Mouse (Mus musculus): ENCODE data around the gene Adgrg3. TPM values are rescaled to one million over a fixed set of nuclear protein-coding genes. Genes with fewer than 3 reads are reported as not detected.

Adgrg3 gene
- polyA plus RNA-seq, 2 experiments = 5.8 to 8.3 TPM

DNA sequence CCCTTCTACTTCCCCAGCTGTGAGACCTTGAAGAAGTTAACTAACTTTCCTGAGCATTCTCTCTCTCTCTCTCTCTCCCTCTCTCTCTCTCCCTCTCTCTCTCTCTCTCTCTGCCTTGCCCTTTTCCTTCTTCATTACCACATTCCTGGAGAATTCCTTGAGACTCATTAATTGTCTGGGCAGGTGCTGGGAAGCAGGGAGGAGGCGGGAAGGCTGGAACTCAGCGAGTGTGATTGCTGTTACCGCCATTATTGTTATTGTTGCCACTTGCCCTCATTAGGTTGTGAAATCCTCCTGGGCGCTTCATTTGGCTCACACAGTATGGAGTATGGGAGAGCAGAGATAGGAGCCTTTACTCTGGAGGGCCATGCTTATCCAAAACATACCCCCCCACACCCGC lies 34.3 kb upstream of the Adgrg3 start:
- no peaks in the 10 kb centered on the region for H3K36me3 ChIP-seq (replicated peaks; ENCODE audit: control insufficient read depth, insufficient read depth, low read depth)
- DNase-seq (ENCODE audit: low read depth in 3 of 3, low spot score in 3 of 3) = no peak
- no peak overlapping the region for H3K4me3 ChIP-seq (ENCODE audit: insufficient read depth in 1 of 2, low read depth in 2 of 2, low read length in 2 of 2)
- no peaks in the 10 kb centered on the region for H3K9me3 ChIP-seq (ENCODE audit: control insufficient read depth, low read length)
- no peaks in the 10 kb centered on the region for H3K27me3 ChIP-seq (ENCODE audit: control insufficient read depth, insufficient read depth, low read length)
- peaks cover 39 to 43% of the 10 kb centered on the region in 2 experiments for H3K4me1 ChIP-seq (replicated peaks; ENCODE audit: control insufficient read depth in 2 of 2, insufficient read depth in 2 of 2, low read length in 1 of 2)
- H3K27ac ChIP-seq = peak overlapping the region; percentile 98
- H3K4me2 ChIP-seq (ENCODE audit: low read depth) = peak overlapping the region; percentile 99
- peak overlapping the region; percentile 99 for H3K9ac ChIP-seq (replicated peaks)
- ATAC-seq (ENCODE audit: insufficient read depth) = peak; percentile 21
- TF ChIP-seq EP300 (IDR thresholded peaks at IDR 0.05; ENCODE audit: low read depth) = no peak
- TF ChIP-seq CTCF (IDR thresholded peaks at IDR 0.05; ENCODE audit: low read depth) = no peak
- WGBS (ENCODE audit: insufficient replicate concordance) = 17% methylated on average over 5 of the region's 5 CpGs

DNA sequence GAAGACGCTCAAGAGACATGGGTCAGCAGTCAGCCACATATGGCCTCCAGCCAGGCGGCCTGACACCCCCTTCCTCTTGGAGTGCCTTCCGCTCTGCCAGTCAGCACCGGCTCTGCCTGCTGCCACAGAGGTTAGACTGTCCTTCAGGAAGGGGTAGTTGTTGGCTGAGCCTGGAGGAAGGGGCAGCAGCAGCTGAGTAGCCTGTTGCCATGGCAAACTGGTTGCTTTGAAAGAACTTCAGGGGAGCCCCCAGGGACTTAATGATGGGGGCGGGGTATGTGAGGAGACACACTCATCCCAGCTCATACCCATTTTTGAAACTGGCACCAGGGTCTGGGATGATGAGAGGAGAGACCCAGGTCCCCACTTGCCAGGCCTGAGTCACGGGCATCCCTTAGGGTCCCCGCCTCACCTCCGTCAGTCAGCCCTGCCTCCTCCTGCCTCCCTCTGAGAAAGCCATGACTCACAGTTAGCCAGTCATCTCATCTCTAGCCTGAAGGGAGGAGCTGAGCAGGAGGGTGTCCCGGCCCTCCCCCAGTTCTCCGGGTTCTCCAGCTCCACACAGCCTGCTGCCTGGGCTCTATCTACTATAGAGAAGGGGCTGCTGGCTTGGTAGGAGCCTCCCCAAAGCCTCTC lies 33.5 kb upstream of the Adgrg3 start:
- H3K9me3 ChIP-seq (ENCODE audit: control insufficient read depth, low read length) = no peaks in the 10 kb centered on the region
- peak; percentile 79 to 85 (median 83) for DNase-seq (ENCODE audit: low read depth in 3 of 3, low spot score in 3 of 3)
- TF ChIP-seq CTCF (IDR thresholded peaks at IDR 0.05; ENCODE audit: low read depth) (0 out of 2 replicates have a peak, but pooled peaks have one; percentile 8), EP300 (IDR thresholded peaks at IDR 0.05; ENCODE audit: low read depth) (no peak)
- peak overlapping the region; percentile 99 for H3K4me2 ChIP-seq (ENCODE audit: low read depth)
- peak; percentile 85 for ATAC-seq (ENCODE audit: insufficient read depth)
- H3K27ac ChIP-seq = peak overlapping the region; percentile 98
- no peaks in the 10 kb centered on the region for H3K27me3 ChIP-seq (ENCODE audit: control insufficient read depth, insufficient read depth, low read length)
- no peaks in the 10 kb centered on the region; the same call in 1 of the 2 replicates for H3K36me3 ChIP-seq (replicated peaks; ENCODE audit: control insufficient read depth, insufficient read depth, low read depth)
- H3K4me1 ChIP-seq (replicated peaks; ENCODE audit: control insufficient read depth in 2 of 2, insufficient read depth in 2 of 2, low read length in 1 of 2) = peaks cover 39 to 45% of the 10 kb centered on the region in 2 experiments
- WGBS (ENCODE audit: insufficient replicate concordance) = 11% methylated on average over 10 of the region's 10 CpGs
- peak overlapping the region; percentile 87 to 95 for H3K4me3 ChIP-seq (ENCODE audit: insufficient read depth in 1 of 2, low read depth in 2 of 2, low read length in 2 of 2)
- H3K9ac ChIP-seq (replicated peaks) = peak overlapping the region; percentile 99

DNA sequence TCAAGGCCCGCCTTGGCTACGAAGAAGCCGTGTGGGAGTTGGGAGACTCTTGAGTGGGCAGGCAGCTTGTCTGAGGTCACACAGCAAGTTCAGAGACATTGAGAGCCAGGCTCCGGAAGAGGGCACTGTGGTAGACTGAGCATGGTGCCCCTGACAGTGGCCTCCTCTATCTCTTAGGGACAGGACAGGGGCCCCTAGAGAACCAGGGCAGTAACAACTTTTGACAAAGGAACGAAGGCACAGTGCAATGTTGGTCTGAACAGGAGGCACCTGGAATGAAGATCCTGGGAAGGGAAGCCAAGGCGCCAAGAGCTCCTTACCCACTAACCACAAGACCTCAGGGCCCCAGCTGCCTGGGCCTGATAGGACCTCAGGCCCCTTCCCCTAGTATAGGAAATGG lies 32.5 kb upstream of the Adgrg3 start:
- Histone ChIP-seq H3K4me2 (ENCODE audit: low read depth) (peak overlapping the region; percentile 99), H3K9ac (replicated peaks) (peak overlapping the region; percentile 99), H3K4me1 (replicated peaks; ENCODE audit: control insufficient read depth in 2 of 2, insufficient read depth in 2 of 2, low read length in 1 of 2) (peaks cover 46 to 50% of the 10 kb centered on the region in 2 experiments), H3K4me3 (ENCODE audit: insufficient read depth in 1 of 2, low read depth in 2 of 2, low read length in 2 of 2) (peak overlapping the region; percentile 87 to 95), H3K36me3 (replicated peaks; ENCODE audit: control insufficient read depth, insufficient read depth, low read depth) (peaks cover 3% of the 10 kb centered on the region), H3K9me3 (ENCODE audit: control insufficient read depth, low read length) (no peaks in the 10 kb centered on the region), H3K27me3 (ENCODE audit: control insufficient read depth, insufficient read depth, low read length) (no peaks in the 10 kb centered on the region), H3K27ac (peak overlapping the region; percentile 98)
- DNase-seq (ENCODE audit: low read depth in 3 of 3, low spot score in 3 of 3) = peak in 2 of 3 experiments; percentile 49 to 89
- WGBS (ENCODE audit: insufficient replicate concordance) = 8% methylated on average over 6 of the region's 6 CpGs
- peak; percentile 78 for ATAC-seq (ENCODE audit: insufficient read depth)
- TF ChIP-seq EP300 (IDR thresholded peaks at IDR 0.05; ENCODE audit: low read depth) (peak; percentile 62; the same call in 1 of the 2 replicates), CTCF (IDR thresholded peaks at IDR 0.05; ENCODE audit: low read depth) (peak; percentile 88)

DNA sequence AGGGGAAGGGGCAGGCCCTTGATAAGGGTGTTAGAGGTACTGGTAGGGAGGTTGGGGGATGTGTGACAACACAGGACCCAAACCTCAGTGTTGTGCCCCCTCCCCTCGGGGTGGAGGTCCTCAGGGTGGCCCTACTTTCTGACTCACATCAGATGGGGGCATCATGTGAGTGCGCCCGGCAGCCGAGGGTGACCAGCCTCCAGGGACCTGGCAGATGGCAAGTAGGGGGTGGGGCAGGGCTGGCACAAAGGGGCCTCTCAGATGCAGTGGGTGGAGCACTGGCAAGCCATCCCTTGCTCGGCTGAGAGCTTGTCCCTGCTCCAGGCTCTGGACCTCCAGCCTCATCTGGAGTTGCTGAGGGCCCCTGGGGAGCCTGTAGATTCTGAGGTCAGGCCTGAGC lies 30.8 kb upstream of the Adgrg3 start:
- Histone ChIP-seq H3K4me2 (ENCODE audit: low read depth) (peak overlapping the region; percentile 99), H3K9me3 (ENCODE audit: control insufficient read depth, low read length) (no peaks in the 10 kb centered on the region), H3K4me3 (ENCODE audit: insufficient read depth in 1 of 2, low read depth in 2 of 2, low read length in 2 of 2) (peak overlapping the region; percentile 87 to 95), H3K27ac (peak overlapping the region; percentile 98), H3K36me3 (replicated peaks; ENCODE audit: control insufficient read depth, insufficient read depth, low read depth) (peaks cover 3% of the 10 kb centered on the region), H3K4me1 (replicated peaks; ENCODE audit: control insufficient read depth in 2 of 2, insufficient read depth in 2 of 2, low read length in 1 of 2) (peaks cover 58 to 59% of the 10 kb centered on the region in 2 experiments), H3K9ac (replicated peaks) (peak overlapping the region; percentile 99), H3K27me3 (ENCODE audit: control insufficient read depth, insufficient read depth, low read length) (no peaks in the 10 kb centered on the region)
- 7% methylated on average over 5 of the region's 5 CpGs for WGBS (ENCODE audit: insufficient replicate concordance)
- DNase-seq (ENCODE audit: low read depth in 3 of 3, low spot score in 3 of 3) (no peak), ATAC-seq (ENCODE audit: insufficient read depth) (no peak)
- TF ChIP-seq EP300 (IDR thresholded peaks at IDR 0.05; ENCODE audit: low read depth) (no peak), CTCF (IDR thresholded peaks at IDR 0.05; ENCODE audit: low read depth) (peak; percentile 5; the same call in 1 of the 2 replicates)

DNA sequence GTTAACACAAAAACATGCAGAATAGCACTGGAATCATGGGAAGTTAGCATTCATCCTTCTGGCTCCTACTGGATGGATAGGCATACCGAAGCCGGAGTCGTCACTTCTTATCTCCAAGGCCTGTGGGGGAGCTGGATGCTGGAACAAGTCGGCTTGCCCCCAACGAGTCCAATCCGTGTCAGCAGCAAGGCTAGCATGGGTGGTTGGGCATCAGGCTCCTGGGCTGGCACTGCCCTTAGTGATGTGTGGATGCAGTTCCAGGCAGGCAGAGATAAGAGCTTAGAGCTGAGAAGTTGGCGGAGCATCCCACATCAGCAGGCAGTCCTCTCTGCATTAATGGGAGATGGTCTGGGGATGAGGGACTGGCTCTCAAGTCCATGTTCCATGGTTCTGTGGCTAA lies 29.9 kb upstream of the Adgrg3 start:
- WGBS (ENCODE audit: insufficient replicate concordance) = 25% methylated on average over 7 of the region's 7 CpGs
- TF ChIP-seq EP300 (IDR thresholded peaks at IDR 0.05; ENCODE audit: low read depth) (no peak), CTCF (IDR thresholded peaks at IDR 0.05; ENCODE audit: low read depth) (no peak)
- no peak for ATAC-seq (ENCODE audit: insufficient read depth)
- H3K27ac ChIP-seq = peak overlapping the region; percentile 98
- no peaks in the 10 kb centered on the region for H3K27me3 ChIP-seq (ENCODE audit: control insufficient read depth, insufficient read depth, low read length)
- peaks cover 58 to 64% of the 10 kb centered on the region in 2 experiments for H3K4me1 ChIP-seq (replicated peaks; ENCODE audit: control insufficient read depth in 2 of 2, insufficient read depth in 2 of 2, low read length in 1 of 2)
- peak overlapping the region; percentile 87 to 95 for H3K4me3 ChIP-seq (ENCODE audit: insufficient read depth in 1 of 2, low read depth in 2 of 2, low read length in 2 of 2)
- H3K36me3 ChIP-seq (replicated peaks; ENCODE audit: control insufficient read depth, insufficient read depth, low read depth) = peaks cover 6% of the 10 kb centered on the region
- peak overlapping the region; percentile 99 for H3K4me2 ChIP-seq (ENCODE audit: low read depth)
- peak overlapping the region; percentile 99 for H3K9ac ChIP-seq (replicated peaks)
- DNase-seq (ENCODE audit: low read depth in 3 of 3, low spot score in 3 of 3) = no peak
- no peaks in the 10 kb centered on the region for H3K9me3 ChIP-seq (ENCODE audit: control insufficient read depth, low read length)
